Mouse (Mus musculus) heart, adult 8-10 months (tissue): ENCODE measurements around the gene Dgkb. TPM values are rescaled to one million over a fixed set of nuclear protein-coding genes. Genes with fewer than 3 reads are reported as not detected.

Experiments used
- DNase-seq: peaks from one replicate; pipeline ENCODE4 v3.0.0; 2022; ENCODE audit warnings: low spot score
- total RNA-seq, 4 experiments: library from RNA; stranded (reverse); gene quantifications; 2 replicates each; pipeline ENCODE4 v1.2.4; 2022

Dgkb gene
- 1 to 10 TPM in 1 of 4 experiments, under 1 TPM in 3; 0.63 to 1.5 (median 0.92) TPM for total RNA-seq

DNA sequence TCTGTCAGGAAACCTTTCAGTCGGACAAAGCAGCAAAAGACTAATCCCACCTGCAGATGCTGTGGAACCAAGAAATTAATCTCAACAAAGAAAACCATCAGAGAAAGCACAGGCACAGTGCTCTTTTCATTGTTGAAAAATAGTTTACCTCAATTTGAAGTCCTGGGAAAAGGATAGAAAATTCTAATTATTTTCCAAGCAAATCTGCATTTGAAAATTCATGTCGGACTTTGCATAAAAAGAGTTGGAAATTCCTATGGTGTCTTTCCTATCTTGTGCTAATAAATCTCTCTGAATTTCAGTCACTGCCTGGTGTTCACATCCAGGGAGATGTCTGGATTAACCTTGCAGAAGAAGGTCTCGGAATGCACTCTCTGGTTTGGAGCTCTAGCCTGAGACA lies at the start of gene Dgkb:
Gene Dgkb (plus strand): TSS at position 301 of the 400 bp plus-strand sequence.
- no peak for DNase-seq

DNA sequence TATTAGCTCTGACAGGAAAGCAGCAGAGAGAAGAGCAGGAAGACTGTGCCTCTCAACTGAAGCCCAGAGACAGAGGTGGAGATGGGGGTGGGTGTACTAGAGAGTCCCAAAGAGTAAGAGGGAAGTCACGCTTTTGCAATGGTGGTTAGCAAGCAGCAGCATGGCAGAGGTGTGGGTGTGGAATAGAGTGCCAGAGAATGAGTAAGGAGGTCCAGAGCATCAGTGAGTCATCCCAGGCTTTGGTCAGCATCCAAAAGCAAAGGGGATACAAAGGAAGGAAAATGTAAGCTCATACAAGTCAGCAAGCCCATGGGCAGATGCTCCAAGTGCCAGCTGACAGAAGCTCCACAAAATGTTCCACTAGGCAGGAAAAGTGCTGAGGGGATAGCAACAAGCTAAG lies 47.7 kb upstream of the Dgkb start:
- DNase-seq, result no peak

DNA sequence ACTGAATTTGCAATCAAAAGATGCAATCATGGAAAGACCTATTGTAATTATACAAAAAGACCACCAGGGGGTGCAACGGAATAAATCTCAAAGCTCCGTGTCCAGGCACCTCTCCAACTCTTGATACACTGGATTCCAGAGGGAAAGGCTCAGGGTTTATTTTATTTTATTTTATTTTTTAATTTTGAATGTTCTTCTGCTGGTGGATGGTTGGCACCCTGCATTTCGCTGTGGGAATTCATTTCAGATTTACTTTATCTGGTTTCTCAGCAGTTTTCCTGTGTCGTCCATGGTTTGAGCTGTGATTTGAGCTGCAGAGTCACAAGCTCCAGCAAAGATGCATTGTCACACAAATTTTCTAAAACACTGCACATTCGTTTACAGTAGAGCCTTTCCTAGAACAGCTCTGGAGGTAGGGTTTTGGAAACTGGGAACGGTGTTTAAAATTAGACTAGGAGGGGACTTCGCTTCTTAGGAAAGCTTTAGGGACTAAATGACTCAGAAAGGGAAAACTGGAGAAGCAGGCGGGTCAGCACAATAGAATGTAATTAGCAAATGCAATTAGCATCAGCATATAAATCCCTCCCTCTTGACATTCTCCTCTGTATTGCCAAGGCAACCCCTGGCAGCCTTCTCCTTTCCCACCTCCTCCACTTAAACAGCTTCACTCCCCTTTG lies 43.7 kb upstream of the Dgkb start:
- no peak for DNase-seq

DNA sequence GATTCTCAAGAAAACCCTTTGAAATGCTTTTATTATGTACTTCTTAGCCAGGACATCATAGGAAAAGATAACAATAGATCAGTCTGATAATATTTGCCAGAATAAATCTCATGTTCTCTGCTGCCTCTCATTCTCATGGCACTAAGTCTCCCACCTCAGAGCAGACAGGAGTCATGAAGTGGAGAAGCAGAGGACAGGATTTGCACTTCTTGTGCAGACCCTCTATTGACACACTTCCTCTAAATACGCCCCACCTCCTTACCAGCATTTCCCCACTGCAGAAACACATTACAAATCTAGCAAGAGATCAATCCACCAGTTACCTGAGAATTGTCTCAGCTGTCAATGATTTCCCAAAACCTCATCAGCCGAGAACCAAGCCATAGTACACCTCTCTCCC lies 42.9 kb upstream of the Dgkb start:
- no peak for DNase-seq

DNA sequence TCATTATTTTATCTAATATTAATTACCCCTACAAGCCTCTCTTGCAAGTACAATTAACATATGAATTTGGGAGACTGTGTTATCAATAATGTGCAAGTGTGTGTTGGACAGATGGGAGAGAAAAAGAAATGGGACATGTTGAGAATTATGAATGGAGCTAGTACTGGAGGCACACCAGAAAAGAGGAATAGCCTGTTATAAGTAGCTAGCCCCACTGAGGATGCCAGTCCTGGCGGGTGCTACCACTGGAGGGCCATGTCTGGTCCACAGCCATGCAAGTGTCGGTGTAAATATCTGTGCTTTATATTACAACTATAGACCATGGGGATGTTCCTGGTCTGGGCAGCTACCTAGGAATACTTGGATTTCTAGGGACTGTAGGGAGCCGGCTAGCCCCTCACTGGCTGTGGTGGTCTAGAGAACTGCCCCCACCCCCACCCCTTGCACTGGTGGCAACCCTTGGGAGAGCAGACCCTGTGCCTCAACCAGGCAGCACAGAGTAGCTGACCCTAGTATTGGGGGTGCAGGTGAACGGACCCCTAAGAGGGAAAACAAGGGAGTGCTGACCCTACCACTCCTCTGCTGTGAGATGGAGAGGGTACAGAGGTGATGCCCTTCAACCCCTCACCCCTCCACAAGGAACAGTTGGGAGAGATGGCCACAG lies 21.1 kb upstream of the Dgkb start:
- DNase-seq, result no peak

DNA sequence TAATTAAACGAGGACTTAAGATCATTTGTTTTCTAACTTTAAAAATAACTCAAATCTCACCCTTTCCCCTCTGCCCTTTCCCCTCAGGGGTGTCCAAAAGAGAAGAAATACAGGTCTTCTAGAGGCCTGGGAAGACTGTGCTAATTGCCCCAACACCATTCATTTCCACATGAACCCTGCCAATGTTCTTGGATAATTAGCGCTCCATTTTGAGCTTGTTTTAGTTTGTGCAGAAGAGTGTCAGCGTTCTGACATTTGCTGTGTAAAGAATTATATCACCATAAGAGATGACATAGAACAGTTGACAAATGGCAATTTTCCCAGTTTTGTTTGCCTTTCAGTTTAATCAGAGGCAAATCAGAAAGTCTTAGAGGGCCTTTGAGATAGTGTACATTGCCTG lies 3.4 kb upstream of the Dgkb start:
- DNase-seq, result no peak

DNA sequence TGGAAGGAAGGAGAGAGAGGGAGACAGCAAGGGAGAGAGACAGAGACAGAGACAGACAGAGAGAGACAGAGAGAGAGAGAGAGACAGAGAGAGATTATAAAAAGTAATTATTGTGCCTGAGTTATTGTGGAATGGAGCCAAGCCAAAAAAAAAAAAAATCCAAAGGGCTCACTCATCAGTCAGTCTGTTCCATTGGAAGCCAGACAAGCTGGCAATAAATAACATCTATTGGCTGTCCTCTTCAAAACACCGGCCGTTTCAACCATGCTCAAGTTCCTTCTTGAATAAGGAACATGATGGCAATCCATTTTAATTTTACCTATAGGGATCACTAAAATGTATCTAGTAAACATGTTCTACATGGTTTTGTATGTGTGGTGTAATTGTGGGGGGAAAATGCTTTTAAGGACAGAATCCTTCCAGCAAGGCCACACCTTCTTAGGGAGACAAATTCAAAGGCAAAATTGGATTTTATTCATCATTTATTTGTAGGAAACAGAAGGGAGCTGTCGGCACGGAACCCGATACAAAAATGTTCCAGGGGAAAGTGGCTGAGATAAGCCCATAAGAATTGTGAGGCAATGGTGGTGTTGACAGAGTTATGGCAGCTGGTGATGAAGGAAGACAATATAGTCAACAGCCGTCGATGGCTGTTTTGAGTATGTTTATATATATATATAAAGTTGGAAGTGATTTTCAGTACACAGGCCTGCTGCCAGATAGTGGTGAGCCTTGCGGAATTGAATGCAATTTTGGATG lies 3.7 kb downstream of the Dgkb start:
- DNase-seq, result no peak

DNA sequence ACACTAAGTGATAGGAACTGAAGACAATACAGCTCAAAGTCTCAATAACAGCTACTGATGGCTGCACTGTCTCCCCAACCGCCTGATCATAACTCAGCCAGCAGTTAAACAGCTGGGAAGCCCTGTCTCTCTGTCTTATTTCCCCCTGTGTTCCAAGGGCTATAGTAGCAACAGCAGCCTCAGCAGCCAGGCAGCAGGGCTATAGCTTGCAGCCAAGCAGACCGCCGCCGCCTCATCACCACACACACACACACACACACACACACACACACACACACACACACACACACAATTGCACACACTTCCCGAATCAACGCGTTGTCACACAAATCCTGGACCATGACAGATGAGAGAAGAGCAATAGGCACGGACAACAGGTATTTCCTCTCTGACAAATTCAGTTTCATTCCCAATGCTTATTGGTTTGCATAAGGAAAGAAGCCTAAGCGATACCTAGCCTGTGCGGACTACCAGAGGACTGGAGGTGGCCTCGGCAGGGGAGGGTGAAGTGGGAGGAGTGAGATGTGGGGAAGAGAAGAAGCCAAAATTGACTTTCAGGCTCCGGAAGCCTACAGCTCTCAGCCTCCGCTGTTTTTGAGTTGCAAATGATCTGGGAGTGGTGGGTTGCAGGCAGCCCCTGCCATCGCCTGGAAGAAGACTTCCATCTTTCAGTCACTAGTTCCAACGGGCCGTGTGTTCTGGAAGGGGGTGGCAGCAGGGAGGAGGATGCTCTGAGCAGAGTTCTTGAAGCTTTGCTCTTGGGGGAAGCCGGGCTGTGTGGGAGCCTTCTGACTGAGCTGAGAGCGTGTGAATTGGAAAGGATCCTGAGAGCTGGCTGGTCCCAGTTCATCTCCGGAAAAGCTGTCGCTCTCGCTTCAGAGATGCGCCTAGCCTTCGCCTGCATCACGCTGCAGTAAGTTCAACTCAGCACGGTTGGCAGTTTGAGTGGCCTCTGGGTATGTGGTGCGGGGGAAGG lies 62.8 kb downstream of the Dgkb start:
- DNase-seq, result peak; percentile 2

DNA sequence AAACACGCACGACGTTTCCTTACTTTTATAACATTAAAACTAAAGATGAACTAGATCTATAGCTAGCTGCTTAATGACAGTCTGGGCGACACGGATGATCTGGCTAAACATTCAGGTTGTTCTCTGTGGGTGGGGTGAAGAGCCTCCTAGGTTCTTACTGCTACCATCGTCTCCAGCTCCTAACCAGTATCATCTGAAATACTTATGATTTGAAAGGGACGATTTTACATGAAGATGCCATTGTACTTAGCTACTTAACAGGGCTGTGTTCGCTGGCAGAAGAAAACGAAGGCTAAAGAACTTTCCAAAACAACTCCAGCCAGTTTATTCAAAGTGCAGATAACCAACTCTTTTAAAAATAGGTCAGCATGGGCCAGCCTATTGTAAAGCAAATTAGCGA lies 63.9 kb downstream of the Dgkb start:
- no peak for DNase-seq

DNA sequence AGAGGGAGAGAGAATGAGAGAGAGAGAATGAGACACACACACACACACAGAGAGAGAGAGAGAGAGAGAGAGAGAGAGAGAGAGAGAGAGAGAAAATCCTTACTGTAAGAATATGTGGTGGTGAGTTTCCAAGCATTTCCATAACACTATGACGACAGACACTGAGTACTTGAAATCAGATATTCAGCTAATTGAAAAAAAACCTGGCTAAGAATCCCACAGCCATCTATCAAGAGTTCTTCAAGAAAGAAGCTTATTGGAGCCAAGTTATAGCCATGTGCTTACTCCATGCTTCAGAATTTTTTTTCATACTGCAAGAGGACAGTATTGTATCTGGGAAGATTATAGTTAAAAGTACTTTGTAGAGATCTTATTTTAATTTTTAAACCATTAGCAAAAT lies 65.3 kb downstream of the Dgkb start:
- no peak for DNase-seq

DNA sequence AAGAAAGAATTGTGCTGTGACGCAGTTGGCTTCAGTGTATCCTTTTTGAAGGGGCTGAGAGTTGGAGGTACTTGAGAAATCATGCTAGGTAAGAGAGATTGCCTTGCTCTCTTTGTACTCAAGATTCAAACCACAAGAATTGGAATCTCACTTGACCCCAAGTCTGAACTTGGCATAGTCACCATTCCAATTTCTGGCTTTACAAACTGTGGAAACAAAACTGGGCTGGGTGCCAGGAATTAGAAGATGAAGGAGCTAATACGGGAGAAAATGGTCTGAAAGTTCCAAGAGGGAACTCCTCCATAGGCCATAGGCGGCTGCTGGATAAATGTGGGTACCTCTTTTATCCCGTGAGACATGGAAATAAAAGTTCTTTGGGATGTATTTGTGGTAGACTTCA lies 66.3 kb downstream of the Dgkb start:
- DNase-seq, result no peak

DNA sequence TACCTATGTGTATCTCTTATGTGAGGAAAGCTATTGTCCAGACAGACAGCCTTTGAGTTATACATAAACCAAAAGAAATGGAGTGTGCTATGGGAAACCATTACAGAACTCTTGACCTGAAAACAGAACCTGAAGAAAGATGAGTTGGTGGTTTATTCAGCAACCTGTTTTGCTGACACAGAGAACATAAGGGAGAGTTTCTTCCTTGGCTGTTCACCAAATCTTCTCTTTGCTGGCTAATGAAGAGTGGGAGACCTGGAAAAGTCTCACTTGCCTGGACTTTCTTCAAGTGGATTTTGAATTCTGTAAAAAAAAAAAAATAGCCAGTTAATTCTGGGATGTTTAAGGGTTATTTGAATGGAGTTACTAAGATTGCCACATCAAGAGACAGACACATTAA lies 71.1 kb downstream of the Dgkb start:
- DNase-seq, result no peak

DNA sequence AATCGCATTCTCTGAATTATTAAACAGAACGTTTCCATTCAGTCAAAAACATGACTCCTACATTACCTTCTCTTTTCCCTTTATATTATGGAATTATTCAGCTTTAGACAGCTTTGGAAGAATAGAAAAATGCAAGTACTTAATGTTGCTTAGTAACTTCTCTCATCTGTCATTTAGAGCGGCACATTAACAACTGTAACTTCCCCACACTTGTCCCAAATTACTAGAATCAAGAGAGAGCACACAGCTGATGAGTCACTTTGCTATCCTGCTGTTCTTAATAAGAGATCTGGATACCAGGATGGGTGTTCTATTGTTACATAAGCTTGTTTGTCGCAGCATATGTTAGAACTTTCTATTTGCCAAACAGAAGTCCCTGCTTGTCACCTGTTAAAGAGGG lies 71.9 kb downstream of the Dgkb start:
- no peak for DNase-seq

DNA sequence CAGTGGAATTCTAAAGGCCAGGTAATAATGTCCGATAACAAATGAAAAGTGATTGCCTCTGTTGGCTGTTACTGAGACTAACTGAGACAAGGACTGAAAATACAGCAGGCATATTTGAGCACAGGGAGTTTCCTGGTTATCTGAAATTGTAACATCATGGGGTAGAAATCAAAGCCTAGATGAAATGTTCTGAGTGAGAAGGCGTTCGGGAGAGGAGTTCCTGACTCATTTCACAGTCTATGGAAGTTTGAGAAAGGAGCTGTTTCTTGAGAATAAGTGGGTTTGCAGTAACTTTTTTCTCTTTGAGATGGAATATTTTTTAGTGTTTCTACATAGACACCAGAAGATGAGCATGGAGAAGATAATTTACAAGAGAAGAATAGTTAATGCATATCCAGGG lies 73.8 kb downstream of the Dgkb start:
- DNase-seq, result no peak

DNA sequence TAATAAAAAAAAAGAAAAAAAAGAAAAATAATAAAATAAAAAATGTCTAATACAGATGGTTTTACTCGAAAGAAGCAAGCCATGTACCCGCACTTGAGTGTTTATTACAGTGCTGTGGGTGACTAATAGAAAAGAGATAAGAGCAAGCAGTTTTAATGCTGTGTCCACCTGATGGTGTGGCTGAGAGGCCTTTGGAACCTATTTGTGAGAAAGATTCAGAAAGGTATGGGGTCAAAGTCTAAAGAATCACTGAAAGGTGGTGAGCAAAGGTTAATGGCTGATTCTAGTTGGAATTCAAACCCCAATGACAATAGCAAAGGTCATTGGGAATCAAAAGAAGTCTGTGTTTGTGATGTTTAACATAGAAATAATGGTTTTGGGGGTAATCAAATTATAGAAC lies 124.6 kb downstream of the Dgkb start:
- no peak for DNase-seq

DNA sequence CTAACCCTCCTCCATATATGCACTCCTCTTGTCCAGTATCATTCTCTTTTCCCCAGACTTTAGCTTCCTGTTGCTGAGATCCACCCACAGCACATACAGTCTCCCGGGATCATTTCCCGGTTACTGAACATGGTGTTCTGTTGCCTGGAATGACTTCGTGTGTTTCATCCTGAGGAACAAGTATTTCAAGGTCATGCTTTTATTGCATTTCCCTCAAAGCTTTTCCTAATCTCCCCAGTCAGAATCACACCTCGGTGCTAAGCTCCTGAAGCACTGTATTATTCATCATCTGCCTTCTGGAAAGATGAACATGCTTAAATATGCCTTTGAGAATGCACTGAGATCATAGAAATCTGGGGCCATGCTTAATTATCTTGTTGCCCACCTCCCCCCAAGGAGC lies 138.7 kb downstream of the Dgkb start:
- DNase-seq, result no peak

DNA sequence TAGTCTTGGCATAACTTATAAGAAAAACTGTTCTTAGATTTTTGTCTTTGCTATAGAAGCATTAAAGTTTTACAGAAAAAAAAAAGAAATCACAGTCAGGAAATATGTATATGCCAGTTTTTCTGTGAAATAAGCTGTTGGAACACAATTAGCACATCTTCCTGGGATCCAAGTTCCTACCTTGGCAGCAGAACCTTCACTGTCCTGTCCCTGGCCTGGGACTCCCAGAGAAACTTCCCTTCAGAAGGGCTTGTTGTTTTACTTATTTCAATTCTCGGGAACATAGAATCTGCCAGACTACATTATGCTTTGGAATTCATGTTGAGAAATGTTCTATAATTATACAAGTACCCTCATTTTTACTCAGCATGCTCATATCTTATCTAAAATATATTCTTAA lies 154.0 kb downstream of the Dgkb start:
- no peak for DNase-seq

DNA sequence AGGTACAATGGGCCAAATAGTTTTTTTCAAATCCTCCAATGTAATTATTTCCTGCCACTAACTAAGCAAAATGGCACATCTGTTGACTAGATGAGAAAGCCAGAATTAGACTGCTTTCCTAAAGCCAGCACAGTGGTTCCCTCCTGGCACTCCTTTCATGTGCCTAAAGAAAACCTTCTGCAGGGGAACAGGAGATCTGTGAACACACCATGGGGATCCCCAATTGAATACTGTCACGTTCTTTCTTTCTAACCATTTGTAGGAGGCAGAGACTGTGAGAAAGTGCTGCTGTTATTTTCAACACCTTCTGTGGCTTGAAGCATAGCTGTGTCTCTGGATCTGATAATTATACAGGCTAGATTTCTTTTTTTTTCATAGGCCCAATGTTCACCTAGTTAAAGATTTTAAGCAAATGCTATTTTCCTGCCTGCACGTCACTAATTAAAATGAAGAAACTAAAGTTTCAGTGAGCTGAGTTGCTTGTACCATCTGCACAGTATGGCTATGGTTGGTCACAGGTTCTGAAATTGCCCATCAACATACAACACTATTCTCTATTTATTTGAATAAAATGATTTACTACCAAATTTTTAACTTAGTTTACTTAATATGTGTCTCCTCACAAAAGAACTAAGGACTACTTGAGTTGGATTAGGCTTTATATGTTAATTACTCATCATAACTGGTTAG lies 161.1 kb downstream of the Dgkb start:
- DNase-seq, result no peak

DNA sequence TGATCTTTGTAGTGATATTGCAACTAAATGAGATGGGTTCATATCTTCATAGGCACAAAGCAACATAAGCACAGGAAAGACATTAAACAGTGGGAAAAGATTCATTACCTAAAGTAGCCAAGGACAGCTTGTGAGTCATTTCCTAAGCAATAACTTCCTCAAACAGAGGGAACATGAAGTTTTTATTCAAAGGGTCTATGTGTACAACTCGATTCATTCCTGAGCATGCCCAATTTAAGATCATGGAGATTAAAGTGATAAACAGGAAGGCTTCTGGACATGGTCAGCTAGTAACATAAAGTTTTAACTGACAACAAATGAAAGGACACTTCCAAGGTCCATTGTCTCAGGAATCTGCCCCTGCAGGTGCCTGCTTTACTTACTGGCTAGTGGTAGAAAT lies 167.8 kb downstream of the Dgkb start:
- no peak for DNase-seq

DNA sequence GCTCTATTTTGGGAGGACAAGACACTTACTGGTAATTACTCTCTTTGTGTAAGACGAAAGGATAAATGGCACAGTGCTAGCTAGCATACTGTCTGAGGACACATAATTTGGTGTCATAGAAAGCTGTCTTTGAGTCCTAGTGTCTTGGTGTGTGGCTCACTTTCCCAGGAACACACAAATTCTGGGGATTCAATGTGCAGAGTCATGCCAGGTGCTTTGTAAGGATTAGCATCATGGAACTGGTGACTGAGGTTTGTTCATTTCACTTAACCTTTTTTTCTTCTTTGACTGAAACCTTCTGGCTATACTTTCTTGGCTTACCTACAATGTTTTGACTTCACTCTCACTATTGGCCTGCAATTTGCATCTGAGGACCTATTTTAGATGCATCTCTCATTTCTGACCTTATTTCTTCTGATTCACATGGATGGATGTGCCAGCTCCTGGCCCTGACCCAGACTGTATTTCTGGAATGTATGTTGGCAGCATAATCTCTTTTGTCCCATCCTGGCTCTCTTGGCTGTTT lies 170.6 kb downstream of the Dgkb start:
- no peak for DNase-seq

DNA sequence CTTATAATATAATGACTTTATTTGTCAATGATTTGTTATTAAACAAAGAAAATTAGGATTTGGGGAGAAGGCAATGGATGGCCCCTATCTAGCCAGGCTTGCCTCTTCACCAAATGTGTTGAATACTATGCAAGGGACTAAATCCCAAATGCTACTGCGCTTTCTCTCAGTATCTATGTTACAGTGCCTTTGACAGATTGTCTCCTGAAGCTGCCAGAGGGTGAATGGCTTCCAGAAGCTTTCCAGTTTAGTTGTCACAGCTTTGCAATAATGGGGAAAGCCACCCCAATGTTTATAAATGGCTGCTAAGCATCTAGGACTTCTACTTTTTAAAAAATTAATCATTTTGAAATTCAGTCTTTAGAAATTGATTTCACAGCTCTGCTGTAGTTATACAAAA lies 175.7 kb downstream of the Dgkb start:
- DNase-seq, result no peak
